Mouse (Mus musculus) stomach, postnatal 0 days (tissue): Measurements from ENCODE around the gene Ccnd3. TPM values are rescaled to one million over a fixed set of nuclear protein-coding genes. Genes with fewer than 3 reads are reported as not detected.
A peak's percentile ranks its signal among the peaks of the same experiment; 100 is the strongest.

ENCODE experiments used
- ATAC-seq: fragments of 200-750 bp; cut with Nextera tagmentation; 2 replicates; pipeline ENCODE4 v1.8.0; 2017; ENCODE audit not compliant: low FRiP score, low TSS enrichment
- DNase-seq: peaks from one replicate; pipeline ENCODE4 v3.0.0-alpha.2; 2016; ENCODE audit warnings: low spot score
- H3K27ac ChIP-seq: fragments of 300-500 bp; sonication (generic); replicated peaks from 2 replicates; pipeline ENCODE4 v1.5.1; 2014; ENCODE audit warnings: mild to moderate bottlenecking, control low read depth
- H3K27me3 ChIP-seq: fragments of 300-500 bp; sonication (generic); 2 replicates; pipeline ENCODE4 v1.6.1; 2014; ENCODE audit warnings: low read length; ENCODE audit not compliant: control insufficient read depth, insufficient read depth
- H3K36me3 ChIP-seq: fragments of 300-500 bp; sonication (generic); 2 replicates; pipeline ENCODE4 v1.6.1; 2014; ENCODE audit warnings: low read length, mixed read lengths; ENCODE audit not compliant: control insufficient read depth, insufficient read depth
- H3K4me1 ChIP-seq: fragments of 300-500 bp; sonication (generic); replicated peaks from 2 replicates; pipeline ENCODE4 v1.6.1; 2014; ENCODE audit warnings: antibody characterized with exemption; ENCODE audit not compliant: control insufficient read depth, insufficient read depth
- H3K4me2 ChIP-seq: fragments of 300-500 bp; sonication (generic); replicated peaks from 2 replicates; pipeline ENCODE4 v1.6.1; 2014; ENCODE audit warnings: low read depth, mild to moderate bottlenecking, control low read depth, moderate library complexity
- H3K4me3 ChIP-seq: fragments of 300-500 bp; sonication (generic); 2 replicates; pipeline ENCODE4 v1.5.1; 2014; ENCODE audit warnings: low read depth, low read length, control low read depth
- H3K9ac ChIP-seq: fragments of 300-500 bp; sonication (generic); 2 replicates; pipeline ENCODE4 v1.6.1; 2014; ENCODE audit warnings: mild to moderate bottlenecking, low read length, control low read depth, mixed read lengths
- H3K9me3 ChIP-seq: fragments of 300-500 bp; sonication (generic); 2 replicates; pipeline ENCODE4 v1.6.1; 2016; ENCODE audit warnings: low read length; ENCODE audit not compliant: control insufficient read depth
- CTCF ChIP-seq: IDR thresholded peaks from 2 replicates; pipeline ENCODE4 v1.5.1; 2016; ENCODE audit warnings: antibody characterized with exemption, low read depth, mild to moderate bottlenecking, moderate library complexity
- EP300 ChIP-seq: optimal IDR thresholded peaks from 2 replicates; pipeline ENCODE3; 2016; ENCODE audit warnings: antibody characterized with exemption
- WGBS: fragments of 180-500 bp; shearing (Covaris S2); extraction: QIAGEN DNeasy Blood & Tissue Kit; methylation state at CpG from one replicate; pipeline ENCODE4 v1.1.7; 2014; 5-methylcytosine and 5-hydroxymethylcytosine counted together
- polyA plus RNA-seq: library from polyadenylated mRNA; unstranded; fragments of >200 nt; fragmentation: Nextera tagmentation; extraction: Ambion mirVana; gene quantifications from 2 replicates; pipeline ENCODE4 v1.2.1, GENCODE M21; 2015

Ccnd3 gene
- polyA plus RNA-seq, 1 experiment from 2014 or later: 219 TPM

- no peaks in the 10 kb centered on the region; the same call in 1 of the 2 replicates for H3K36me3 ChIP-seq
- no peaks in the 10 kb centered on the region for H3K27me3 ChIP-seq
- H3K4me2 ChIP-seq: no peak overlapping the region
- 65% methylated on average over 7 of the region's 7 CpGs for WGBS
- ATAC-seq: peak; percentile 80
- H3K4me3 ChIP-seq: no peak overlapping the region
- peak; percentile 57 for DNase-seq
- H3K27ac ChIP-seq: peak overlapping the region; percentile 8; the same call in 1 of the 2 replicates
- no peak overlapping the region for H3K9ac ChIP-seq
- no peaks in the 10 kb centered on the region for H3K9me3 ChIP-seq
- peaks cover 3% of the 10 kb centered on the region; the same call in 1 of the 2 replicates for H3K4me1 ChIP-seq
- no peak for TF ChIP-seq CTCF
- TF ChIP-seq EP300: no peak
Observed at GRCm38 (mm10) chr17:47633999-47634770, 129.3 kb downstream of the Ccnd3 start.

GRCm38 (mm10) chr17:47642992-47643391, 138.1 kb downstream of the Ccnd3 start:
- ATAC-seq: no peak
- no peaks in the 10 kb centered on the region for H3K27me3 ChIP-seq
- WGBS: 69% methylated on average over 2 of the region's 2 CpGs
- no peak overlapping the region for H3K9ac ChIP-seq
- H3K4me2 ChIP-seq: no peak overlapping the region
- no peaks in the 10 kb centered on the region for H3K9me3 ChIP-seq
- no peak overlapping the region for H3K27ac ChIP-seq
- no peak for DNase-seq
- no peaks in the 10 kb centered on the region for H3K4me1 ChIP-seq
- no peaks in the 10 kb centered on the region for H3K36me3 ChIP-seq
- H3K4me3 ChIP-seq: no peak overlapping the region
- TF ChIP-seq EP300 (no peak), CTCF (peak; percentile 36)

- Histone ChIP-seq H3K36me3 (no peaks in the 10 kb centered on the region), H3K9me3 (no peaks in the 10 kb centered on the region), H3K27ac (no peak overlapping the region), H3K4me3 (no peak overlapping the region), H3K4me1 (no peaks in the 10 kb centered on the region), H3K4me2 (no peak overlapping the region), H3K27me3 (no peaks in the 10 kb centered on the region), H3K9ac (no peak overlapping the region)
- WGBS: 90% methylated on average over 1 of the region's 1 CpGs
- TF ChIP-seq CTCF: peak; percentile 83
- no peak for TF ChIP-seq EP300
- ATAC-seq (peak; percentile 45; the same call in 1 of the 2 replicates), DNase-seq (peak; percentile 85)
Observed at GRCm38 (mm10) chr17:47646683-47647082, 141.8 kb downstream of the Ccnd3 start.

- no peaks in the 10 kb centered on the region for H3K4me1 ChIP-seq
- no peak overlapping the region for H3K27ac ChIP-seq
- no peak for ATAC-seq
- DNase-seq: no peak
- H3K36me3 ChIP-seq: no peaks in the 10 kb centered on the region
- H3K4me3 ChIP-seq: no peak overlapping the region
- H3K9me3 ChIP-seq: no peaks in the 10 kb centered on the region
- no peak overlapping the region for H3K9ac ChIP-seq
- 58% methylated on average over 4 of the region's 4 CpGs for WGBS
- no peak overlapping the region for H3K4me2 ChIP-seq
- H3K27me3 ChIP-seq: no peaks in the 10 kb centered on the region
- no peak for TF ChIP-seq CTCF
- no peak for TF ChIP-seq EP300
Observed at GRCm38 (mm10) chr17:47648966-47649365, 144.1 kb downstream of the Ccnd3 start.

Other genes with a start within 250 kb of the Ccnd3 start
- 58.6 and 59.5 TPM in 2 replicates for gene Mrps10, start 136.2 kb upstream of the Ccnd3 start, polyA plus RNA-seq
- 0.17 and 0.22 TPM in 2 replicates for gene Guca1b, start 119.7 kb upstream of the Ccnd3 start, polyA plus RNA-seq
- 5.4 and 6.7 TPM in 2 replicates for gene Guca1a, start 104.5 kb upstream of the Ccnd3 start, polyA plus RNA-seq
- 8.9 and 10.9 TPM in 2 replicates for gene AI661453, start 68.4 kb upstream of the Ccnd3 start, polyA plus RNA-seq
- gene 1700001C19Rik, start 67.7 kb upstream of the Ccnd3 start, polyA plus RNA-seq: 0.24 and 0.45 TPM in 2 replicates
- gene Taf8, start 2.8 kb upstream of the Ccnd3 start, polyA plus RNA-seq: 11.0 and 11.1 TPM in 2 replicates
- 13.4 and 13.6 TPM in 2 replicates for gene Bysl, start 106.4 kb downstream of the Ccnd3 start, polyA plus RNA-seq
- gene Med20, start 106.5 kb downstream of the Ccnd3 start, polyA plus RNA-seq: 23.8 and 25.1 TPM in 2 replicates
- gene Gm20517, start 106.5 kb downstream of the Ccnd3 start, polyA plus RNA-seq: 1.1 and 1.5 TPM in 2 replicates
- gene Usp49, start 125.6 kb downstream of the Ccnd3 start, polyA plus RNA-seq: 1.9 and 2.1 TPM in 2 replicates
- gene Tomm6, start 183.3 kb downstream of the Ccnd3 start, polyA plus RNA-seq: 353 and 386 TPM in 2 replicates
- gene Frs3, start 184.0 kb downstream of the Ccnd3 start, polyA plus RNA-seq: 2.3 and 2.7 TPM in 2 replicates
- 0.16 TPM in 1 of 2 replicates, not detected in the other for gene Gm21981, start 189.4 kb downstream of the Ccnd3 start, polyA plus RNA-seq
- gene Prickle4, start 189.7 kb downstream of the Ccnd3 start, polyA plus RNA-seq: 0.19 and 0.51 TPM in 2 replicates
- gene Pgc, start 221.8 kb downstream of the Ccnd3 start, polyA plus RNA-seq: 1,647 and 1,784 TPM in 2 replicates
- gene Tfeb, start 232.0 kb downstream of the Ccnd3 start, polyA plus RNA-seq: 10.4 and 13.8 TPM in 2 replicates